Mouse (Mus musculus) bone marrow, adult 2 months (tissue): Measurements from ENCODE around the gene Prpf3.

Source experiments
- CTCF ChIP-seq: fragments of 200-500 bp; IDR thresholded peaks from 2 replicates; pipeline ENCODE4 v1.5.1; 2011; ENCODE audit warnings: low read length, control low read depth; ENCODE audit not compliant: control insufficient read depth, insufficient read depth
- POLR2A ChIP-seq: fragments of 200-500 bp; IDR thresholded peaks from 2 replicates; pipeline ENCODE4 v1.6.1; 2011; ENCODE audit warnings: low read depth, mild to moderate bottlenecking, control low read depth, low read length, borderline replicate concordance; ENCODE audit not compliant: control insufficient read depth

DNA sequence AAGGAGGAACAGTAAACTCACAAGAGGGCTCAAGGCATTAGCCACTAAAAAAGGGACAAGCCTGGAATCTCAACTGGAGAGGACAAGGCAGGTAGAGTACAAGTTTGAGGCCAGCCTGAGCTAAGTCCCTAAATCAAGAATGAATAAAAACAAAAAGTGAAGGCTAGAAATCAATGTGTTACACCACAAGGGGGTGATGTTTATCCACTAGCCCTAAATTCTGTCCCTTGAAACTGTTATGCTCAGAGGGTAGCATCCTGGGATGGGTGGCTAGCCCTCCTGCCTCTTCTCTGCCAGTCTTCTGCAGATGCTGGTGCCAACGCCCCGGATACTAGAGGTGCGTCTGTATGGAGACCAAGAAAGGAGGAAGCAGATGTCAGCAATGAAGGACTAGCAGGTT, 4.6 kb upstream of the Prpf3 start:
- TF ChIP-seq CTCF (no peak), POLR2A (no peak)
